Comparison of ENCODE assay signal across 8 mouse cellular contexts in the genomic region with DNA sequence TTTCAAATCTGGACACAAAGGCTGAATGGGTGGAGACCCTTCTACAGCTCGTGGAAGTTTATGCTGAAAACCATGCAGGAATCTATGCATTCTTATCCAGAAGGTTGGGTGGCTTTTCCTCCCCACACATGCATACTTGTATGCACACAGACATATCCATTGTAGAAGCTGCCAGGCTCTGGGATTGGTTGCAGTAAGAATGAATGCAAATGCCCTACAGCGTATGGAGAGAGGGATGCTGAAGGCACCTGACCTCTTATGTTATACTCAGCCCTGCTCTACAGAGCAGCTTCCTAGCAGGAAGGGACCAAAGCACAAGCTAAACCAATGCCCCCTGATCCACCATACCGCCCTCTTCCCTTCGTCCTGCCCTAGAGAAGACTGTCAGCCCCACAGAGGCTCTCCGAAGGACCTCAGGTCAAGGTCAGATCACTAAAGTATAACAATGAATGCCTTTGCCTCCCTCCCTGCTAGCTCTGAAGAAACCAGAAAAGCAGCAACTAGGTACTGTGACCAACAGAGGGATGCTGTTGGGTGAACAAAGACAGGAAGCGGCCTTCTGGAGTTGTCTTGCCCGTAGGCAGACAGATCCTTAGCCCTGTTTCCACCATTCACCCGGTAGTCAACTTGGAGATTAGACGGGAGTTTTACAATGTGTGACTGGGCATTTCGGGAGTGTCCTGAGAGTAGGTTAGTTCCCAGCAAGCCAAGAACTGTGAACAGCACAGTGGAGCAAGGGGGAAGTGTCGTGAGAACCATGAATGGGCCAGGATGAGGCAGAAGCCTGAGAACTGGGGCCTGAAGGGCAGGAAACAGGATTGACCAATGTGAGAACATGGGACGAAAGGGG. TPM values are rescaled to one million over a fixed set of nuclear protein-coding genes. Genes with fewer than 3 reads are reported as not detected.
DNase-seq lines count a peak whose midpoint lies in the region; ATAC-seq lines count a peak whose summit lies in the region.
"Had no signal": no experiment of that assay in that cellular context is flagged by ENCODE, and none has a peak within 500 bp of the region (broad histone marks: within the 10 kb centered on the region; RNA-seq: fewer than 3 reads in every experiment).

No protein-coding gene starts in this region.

- ATAC-seq in lung, embryonic 15.5 days (ENCODE audit: borderline replicate concordance, extremely low read depth, low FRiP score, low TSS enrichment), result no peak
- ATAC-seq in forebrain, embryonic 13.5 days, result peak; percentile 59
- no peak for ATAC-seq in limb, embryonic 13.5 days (ENCODE audit: low FRiP score, low read depth)
- ATAC-seq in stomach, embryonic 16.5 days (ENCODE audit: insufficient read depth, low FRiP score), result no peak

- no peak for DNase-seq in lung, postnatal 4 days
- DNase-seq in spleen, postnatal 36 days (ENCODE audit: low spot score in 2 of 2), result no peak
- DNase-seq in urinary bladder, postnatal 36 days (ENCODE audit: low spot score in 2 of 2), result no peak

- H3K27ac ChIP-seq in lung, embryonic 15.5 days, result peak overlapping the region; percentile 91
- H3K27ac ChIP-seq in forebrain, embryonic 13.5 days, result peak overlapping the region; percentile 94
- peak overlapping the region; percentile 83; the same call in 1 of the 2 replicates for H3K27ac ChIP-seq in limb, embryonic 13.5 days
- peak overlapping the region; percentile 94 for H3K27ac ChIP-seq in stomach, embryonic 16.5 days (ENCODE audit: low read length)

- peaks cover 20% of the 10 kb centered on the region for H3K4me1 ChIP-seq in lung, embryonic 15.5 days
- H3K4me1 ChIP-seq in forebrain, embryonic 13.5 days, result peaks cover 32% of the 10 kb centered on the region
- H3K4me1 ChIP-seq in limb, embryonic 13.5 days, result peaks cover 31% of the 10 kb centered on the region
- H3K4me1 ChIP-seq in stomach, embryonic 16.5 days (ENCODE audit: control insufficient read depth, insufficient read depth, low read length), result peaks cover 20% of the 10 kb centered on the region

- H3K9me3 ChIP-seq in lung, embryonic 15.5 days, result no peaks in the 10 kb centered on the region
- H3K9me3 ChIP-seq in forebrain, embryonic 13.5 days (replicated peaks), result no peaks in the 10 kb centered on the region
- H3K9me3 ChIP-seq in limb, embryonic 13.5 days, result no peaks in the 10 kb centered on the region
- no peaks in the 10 kb centered on the region for H3K9me3 ChIP-seq in stomach, embryonic 16.5 days (replicated peaks; ENCODE audit: control insufficient read depth, low read length)
- H3K9me3 ChIP-seq: megakaryocyte, embryonic 14.5 days had no signal

- WGBS in lung, embryonic 15.5 days, result 70% methylated on average over 12 of the region's 12 CpGs
- WGBS in forebrain, embryonic 13.5 days, result 67% methylated on average over 12 of the region's 12 CpGs
- WGBS in limb, embryonic 13.5 days, result 70% methylated on average over 12 of the region's 12 CpGs
- WGBS in stomach, embryonic 16.5 days, result 72% methylated on average over 12 of the region's 12 CpGs

- peak overlapping the region; percentile 46 for H3K4me3 ChIP-seq in lung, embryonic 15.5 days
- peak overlapping the region; percentile 57 for H3K4me3 ChIP-seq in forebrain, embryonic 13.5 days
- peak overlapping the region; percentile 54 for H3K4me3 ChIP-seq in limb, embryonic 13.5 days
- H3K4me3 ChIP-seq in stomach, embryonic 16.5 days (replicated peaks; ENCODE audit: low read length), result peak overlapping the region; percentile 56

- no peak overlapping the region; the same call in 1 of the 2 replicates for H3K9ac ChIP-seq in lung, embryonic 15.5 days
- H3K9ac ChIP-seq in forebrain, embryonic 13.5 days, result peak overlapping the region; percentile 89
- H3K9ac ChIP-seq in limb, embryonic 13.5 days, result peak overlapping the region; percentile 70
- peak overlapping the region; percentile 74 for H3K9ac ChIP-seq in stomach, embryonic 16.5 days (ENCODE audit: low read length)

- H3K27me3 ChIP-seq in lung, embryonic 15.5 days, result no peaks in the 10 kb centered on the region
- no peaks in the 10 kb centered on the region for H3K27me3 ChIP-seq in forebrain, embryonic 13.5 days
- H3K27me3 ChIP-seq in limb, embryonic 13.5 days, result no peaks in the 10 kb centered on the region
- no peaks in the 10 kb centered on the region for H3K27me3 ChIP-seq in stomach, embryonic 16.5 days (ENCODE audit: control insufficient read depth, insufficient read depth, low read length)

- H3K36me3 ChIP-seq in lung, embryonic 15.5 days, result no peaks in the 10 kb centered on the region
- H3K36me3 ChIP-seq in forebrain, embryonic 13.5 days (ENCODE audit: poor library complexity, severe bottlenecking), result no peaks in the 10 kb centered on the region
- 0 out of 2 replicates have a peak, but pooled peaks cover 2% of the 10 kb centered on the region for H3K36me3 ChIP-seq in limb, embryonic 13.5 days
- H3K36me3 ChIP-seq in stomach, embryonic 16.5 days (ENCODE audit: control insufficient read depth, insufficient read depth, low read length), result no peaks in the 10 kb centered on the region

- peak overlapping the region; percentile 67 for H3K4me2 ChIP-seq in lung, embryonic 15.5 days
- peak overlapping the region; percentile 65 for H3K4me2 ChIP-seq in forebrain, embryonic 13.5 days
- peak overlapping the region; percentile 77 for H3K4me2 ChIP-seq in limb, embryonic 13.5 days (replicated peaks)
- peak overlapping the region; percentile 60 for H3K4me2 ChIP-seq in stomach, embryonic 16.5 days (ENCODE audit: low read depth, low read length)

RNA-seq across cellular contexts. Expression of a gene that starts 21.6 kb away (rescaled TPM):
- polyA plus RNA-seq in lung, embryonic 15.5 days (2015; fragmentation: Nextera tagmentation; extraction: Ambion mirVana), result 0.14 and 0.25 TPM in 2 replicates
- 0.31 and 0.42 TPM in 2 replicates for polyA plus RNA-seq in forebrain, embryonic 13.5 days (2015; fragmentation: Nextera tagmentation; extraction: Ambion mirVana)
- not detected in 2 replicates for polyA plus RNA-seq in limb, embryonic 13.5 days (2015; fragmentation: Nextera tagmentation; extraction: Ambion mirVana)
- not detected in 2 replicates for polyA plus RNA-seq in stomach, embryonic 16.5 days (2015; fragmentation: Nextera tagmentation; extraction: Ambion mirVana)

RNA-seq across cellular contexts. Expression of a gene that starts 25.5 kb away (rescaled TPM):
- 13.0 and 14.0 TPM in 2 replicates for polyA plus RNA-seq in lung, embryonic 15.5 days (2015; fragmentation: Nextera tagmentation; extraction: Ambion mirVana)
- 38.9 and 42.5 TPM in 2 replicates for polyA plus RNA-seq in forebrain, embryonic 13.5 days (2015; fragmentation: Nextera tagmentation; extraction: Ambion mirVana)
- polyA plus RNA-seq in limb, embryonic 13.5 days (2015; fragmentation: Nextera tagmentation; extraction: Ambion mirVana), result 13.1 and 14.7 TPM in 2 replicates
- 10.4 and 15.1 TPM in 2 replicates for polyA plus RNA-seq in stomach, embryonic 16.5 days (2015; fragmentation: Nextera tagmentation; extraction: Ambion mirVana)

RNA-seq across cellular contexts. Expression of a gene that starts 34.4 kb away (rescaled TPM):
- 8.3 and 8.5 TPM in 2 replicates for polyA plus RNA-seq in lung, embryonic 15.5 days (2015; fragmentation: Nextera tagmentation; extraction: Ambion mirVana)
- 6.0 and 6.3 TPM in 2 replicates for polyA plus RNA-seq in forebrain, embryonic 13.5 days (2015; fragmentation: Nextera tagmentation; extraction: Ambion mirVana)
- polyA plus RNA-seq in limb, embryonic 13.5 days (2015; fragmentation: Nextera tagmentation; extraction: Ambion mirVana), result 7.7 and 10.3 TPM in 2 replicates
- 1.7 TPM in 2 replicates for polyA plus RNA-seq in stomach, embryonic 16.5 days (2015; fragmentation: Nextera tagmentation; extraction: Ambion mirVana)

RNA-seq across cellular contexts. Expression of a gene that starts 47.1 kb away (rescaled TPM):
- 1.8 and 3.1 TPM in 2 replicates for polyA plus RNA-seq in lung, embryonic 15.5 days (2015; fragmentation: Nextera tagmentation; extraction: Ambion mirVana)
- polyA plus RNA-seq in forebrain, embryonic 13.5 days (2015; fragmentation: Nextera tagmentation; extraction: Ambion mirVana), result 3.9 and 4.0 TPM in 2 replicates
- 3.0 and 4.2 TPM in 2 replicates for polyA plus RNA-seq in limb, embryonic 13.5 days (2015; fragmentation: Nextera tagmentation; extraction: Ambion mirVana)
- 2.6 and 3.5 TPM in 2 replicates for polyA plus RNA-seq in stomach, embryonic 16.5 days (2015; fragmentation: Nextera tagmentation; extraction: Ambion mirVana)
